Mouse (Mus musculus) MEL (cell line): Measurements from ENCODE around the gene Zic2. TPM values are rescaled to one million over a fixed set of nuclear protein-coding genes. Genes with fewer than 3 reads are reported as not detected.

ENCODE experiments used
- DNase-seq: peaks from one replicate; pipeline ENCODE4 v3.0.0; 2011; ENCODE audit warnings: low read depth, low spot score
- H3K27ac ChIP-seq: 2 replicates; pipeline ENCODE4 v1.5.1; 2012; ENCODE audit warnings: low read depth, mild to moderate bottlenecking, control low read depth, low read length, moderate library complexity; ENCODE audit not compliant: control insufficient read depth
- H3K27me3 ChIP-seq, 2 experiments: fragments of 150-350 bp in 1 of 2; sonication (generic) in 1 of 2; 2 replicates each; pipeline ENCODE4 v1.6.1; 2012; ENCODE audit warnings: low read length in 2 of 2, mild to moderate bottlenecking in 2 of 2, improper control_type of control experiment in 1 of 2, moderate library complexity in 1 of 2; ENCODE audit not compliant: insufficient read depth in 2 of 2, control insufficient read depth in 1 of 2
- H3K36me3 ChIP-seq, 2 experiments: 2 replicates each; pipeline ENCODE4 v1.6.1; 2012 to 2014; ENCODE audit warnings: low read length in 2 of 2, improper control_type of control experiment in 1 of 2, inconsistent platforms in 1 of 2, mild to moderate bottlenecking in 1 of 2; ENCODE audit not compliant: insufficient read depth in 2 of 2, control insufficient read depth in 1 of 2
- H3K4me1 ChIP-seq, 2 experiments: fragments of 150-350 bp in 1 of 2; sonication (generic) in 1 of 2; 2 replicates each; pipeline ENCODE4 v1.6.1; 2012; ENCODE audit warnings: low read length in 2 of 2, improper control_type of control experiment in 1 of 2, mild to moderate bottlenecking in 1 of 2; ENCODE audit not compliant: insufficient read depth in 2 of 2, control insufficient read depth in 1 of 2
- H3K4me3 ChIP-seq, 2 experiments: fragments of 150-350 bp in 1 of 2; sonication (generic) in 1 of 2; 2 replicates each; pipeline ENCODE4 v1.5.1; 2012; ENCODE audit warnings: low read depth in 2 of 2, low read length in 2 of 2, mild to moderate bottlenecking in 2 of 2, moderate library complexity in 2 of 2, control low read depth in 1 of 2, improper control_type of control experiment in 1 of 2; ENCODE audit not compliant: control insufficient read depth in 1 of 2, insufficient read depth in 1 of 2
- H3K79me2 ChIP-seq: 2 replicates; pipeline ENCODE4 v1.6.1; 2012; ENCODE audit warnings: mild to moderate bottlenecking, low read length, moderate library complexity; ENCODE audit not compliant: control insufficient read depth, poor library complexity, insufficient read depth
- H3K9ac ChIP-seq: 2 replicates; pipeline ENCODE4 v1.6.1; 2012; ENCODE audit warnings: low read depth, mild to moderate bottlenecking, control low read depth, low read length, moderate library complexity; ENCODE audit not compliant: control insufficient read depth, poor library complexity, severe bottlenecking
- H3K9me3 ChIP-seq: fragments of 150-350 bp; sonication (generic); replicated peaks from 2 replicates; pipeline ENCODE4 v1.6.1; 2012; ENCODE audit warnings: mild to moderate bottlenecking, low read length, improper control_type of control experiment, moderate library complexity; ENCODE audit not compliant: insufficient read depth
- CTCF ChIP-seq, 3 experiments: IDR thresholded peaks in 2 of 3; conservative IDR thresholded peaks in 1 of 3; 2 replicates each; pipeline ENCODE4 v1.5.1; 2011 to 2012; ENCODE audit warnings: low read length in 3 of 3, low read depth in 2 of 3, mild to moderate bottlenecking in 2 of 3, improper control_type of control experiment in 1 of 3, inconsistent platforms in 1 of 3, mixed read lengths in 1 of 3, moderate library complexity in 1 of 3; ENCODE audit not compliant: control insufficient read depth in 1 of 3, insufficient read depth in 1 of 3, poor library complexity in 1 of 3, severe bottlenecking in 1 of 3
- ELF1 ChIP-seq: IDR thresholded peaks from 2 replicates; pipeline ENCODE4 v1.6.1; 2014; ENCODE audit warnings: low read depth, mild to moderate bottlenecking, inconsistent platforms, low read length, improper control_type of control experiment, moderate library complexity
- EP300 ChIP-seq, 2 experiments: IDR thresholded peaks; 2 replicates each; pipeline ENCODE4 v1.6.1; 2011; ENCODE audit warnings: improper control_type of control experiment in 2 of 2, low read length in 2 of 2, low read depth in 1 of 2, mild to moderate bottlenecking in 1 of 2
- ETS1 ChIP-seq: IDR thresholded peaks from 2 replicates; pipeline ENCODE4 v1.6.1; 2012; ENCODE audit warnings: low read depth, mild to moderate bottlenecking, inconsistent platforms, low read length, improper control_type of control experiment, moderate library complexity
- GABPA ChIP-seq: IDR thresholded peaks from 2 replicates; pipeline ENCODE4 v1.6.1; 2012; ENCODE audit warnings: low read depth, mild to moderate bottlenecking, inconsistent platforms, low read length, improper control_type of control experiment, moderate library complexity
- HCFC1 ChIP-seq: IDR thresholded peaks from 2 replicates; pipeline ENCODE4 v1.6.1; 2012; ENCODE audit warnings: low read depth, mild to moderate bottlenecking, inconsistent platforms, low read length, improper control_type of control experiment, moderate library complexity
- JUND ChIP-seq: IDR thresholded peaks from 2 replicates; pipeline ENCODE4 v1.6.1; 2011; ENCODE audit warnings: low read depth, mild to moderate bottlenecking, improper control_type of control experiment, low read length
- KAT2A ChIP-seq: conservative IDR thresholded peaks from 2 replicates; pipeline ENCODE4 v1.6.1; 2012; ENCODE audit warnings: low read depth, low read length, improper control_type of control experiment, inconsistent platforms
- MAFK ChIP-seq: IDR thresholded peaks from 2 replicates; pipeline ENCODE4 v1.6.1; 2011; ENCODE audit warnings: low read depth, mild to moderate bottlenecking, low read length, improper control_type of control experiment, borderline replicate concordance
- MAX ChIP-seq: IDR thresholded peaks from 2 replicates; pipeline ENCODE4 v1.6.1; 2011; ENCODE audit warnings: low read length, improper control_type of control experiment
- MEF2A ChIP-seq: IDR thresholded peaks from 2 replicates; pipeline ENCODE4 v1.6.1; 2014; ENCODE audit warnings: low read depth, mild to moderate bottlenecking, inconsistent platforms, low read length, improper control_type of control experiment; ENCODE audit not compliant: poor library complexity, insufficient replicate concordance, severe bottlenecking; ENCODE audit errors: extremely low read depth
- MYC ChIP-seq: IDR thresholded peaks from 2 replicates; pipeline ENCODE4 v1.6.1; 2011; ENCODE audit warnings: low read depth, mild to moderate bottlenecking, low read length, improper control_type of control experiment, moderate library complexity
- NELFE ChIP-seq: IDR thresholded peaks from 2 replicates; pipeline ENCODE4 v1.6.1; 2011; ENCODE audit warnings: low read depth, low read length, improper control_type of control experiment
- NRF1 ChIP-seq: IDR thresholded peaks from 2 replicates; pipeline ENCODE4 v1.6.1; 2014; ENCODE audit warnings: low read depth, mild to moderate bottlenecking, inconsistent platforms, low read length, improper control_type of control experiment, moderate library complexity; ENCODE audit not compliant: poor library complexity, insufficient read depth, severe bottlenecking
- POLR2AphosphoS2 ChIP-seq: IDR thresholded peaks from 2 replicates; pipeline ENCODE4 v1.6.1; 2011; ENCODE audit warnings: low read length, improper control_type of control experiment
- POLR2AphosphoS5 ChIP-seq: IDR thresholded peaks from 2 replicates; pipeline ENCODE4 v1.6.1; 2012; ENCODE audit warnings: low read depth, borderline replicate concordance, mild to moderate bottlenecking, inconsistent platforms, low read length, moderate library complexity, mixed read lengths
- RCOR1 ChIP-seq: IDR thresholded peaks from 2 replicates; pipeline ENCODE4 v1.6.1; 2012; ENCODE audit warnings: low read depth, mild to moderate bottlenecking, inconsistent platforms, low read length, improper control_type of control experiment
- SMC3 ChIP-seq: IDR thresholded peaks from 2 replicates; pipeline ENCODE4 v1.6.1; 2011; ENCODE audit warnings: low read depth, low read length, improper control_type of control experiment
- TBP ChIP-seq: IDR thresholded peaks from 2 replicates; pipeline ENCODE4 v1.8.0; 2011; ENCODE audit warnings: low read depth, low read length, improper control_type of control experiment
- UBTF ChIP-seq: IDR thresholded peaks from 2 replicates; pipeline ENCODE4 v1.6.1; 2012; ENCODE audit warnings: low read depth, mild to moderate bottlenecking, inconsistent platforms, low read length, improper control_type of control experiment, moderate library complexity, borderline replicate concordance; ENCODE audit not compliant: insufficient read depth
- USF1 ChIP-seq: IDR thresholded peaks from 2 replicates; pipeline ENCODE4 v1.6.1; 2014; ENCODE audit warnings: low read depth, mild to moderate bottlenecking, inconsistent platforms, low read length, improper control_type of control experiment, moderate library complexity
- ZKSCAN1 ChIP-seq: IDR thresholded peaks from 2 replicates; pipeline ENCODE4 v1.6.1; 2012; ENCODE audit warnings: low read depth, mild to moderate bottlenecking, inconsistent platforms, low read length, improper control_type of control experiment, moderate library complexity
- ZMIZ1 ChIP-seq: IDR thresholded peaks from 2 replicates; pipeline ENCODE4 v1.6.1; 2012; ENCODE audit warnings: low read depth, mild to moderate bottlenecking, inconsistent platforms, low read length, improper control_type of control experiment, moderate library complexity
- ZNF384 ChIP-seq: IDR thresholded peaks from 2 replicates; pipeline ENCODE4 v1.6.1; 2012; ENCODE audit warnings: low read depth, mild to moderate bottlenecking, inconsistent platforms, low read length, improper control_type of control experiment
- polyA plus RNA-seq, 2 experiments: library from polyadenylated mRNA; stranded (reverse) in 1 of 2; unstranded in 1 of 2; fragments of >175 nt in 1 of 2; fragments of >200 nt in 1 of 2; gene quantifications; 2 replicates each; pipeline versions ENCODE4 v1.2.1 to v1.2.4; 2012; ENCODE audit warnings: low replicate concordance in 2 of 2, low read depth in 1 of 2; ENCODE audit not compliant: insufficient read length in 2 of 2, insufficient read depth in 1 of 2, missing spikeins in 1 of 2
- total RNA-seq: library from RNA; depleted of rRNA; stranded (reverse); fragments of 300-350 nt; gene quantifications from 2 replicates; pipeline ENCODE4 v1.2.3, GENCODE M21; 2012

Zic2 gene
- total and polyA plus RNA-seq, 3 experiments = 1.1 TPM; not detected in 2

DNA sequence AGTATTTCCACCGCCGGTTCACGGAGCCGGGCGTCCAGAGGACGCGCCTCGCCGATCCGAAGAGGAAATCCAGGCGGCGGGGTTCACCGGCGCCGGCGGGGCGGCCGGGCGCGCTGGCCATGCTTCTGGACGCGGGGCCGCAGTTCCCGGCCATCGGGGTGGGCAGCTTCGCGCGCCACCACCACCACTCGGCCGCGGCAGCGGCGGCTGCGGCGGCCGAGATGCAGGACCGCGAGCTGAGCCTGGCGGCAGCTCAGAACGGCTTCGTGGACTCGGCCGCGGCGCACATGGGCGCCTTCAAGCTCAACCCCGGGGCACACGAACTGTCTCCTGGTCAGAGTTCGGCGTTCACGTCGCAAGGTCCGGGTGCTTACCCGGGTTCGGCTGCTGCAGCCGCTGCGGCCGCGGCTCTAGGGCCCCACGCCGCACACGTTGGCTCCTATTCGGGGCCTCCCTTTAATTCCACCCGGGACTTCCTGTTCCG, 364 bp downstream of the Zic2 start:
- H3K27ac ChIP-seq = no peak overlapping the region
- no peaks in the 10 kb centered on the region for H3K27me3 ChIP-seq
- no peaks in the 10 kb centered on the region for H3K79me2 ChIP-seq
- no peaks in the 10 kb centered on the region for H3K4me1 ChIP-seq
- H3K4me3 ChIP-seq = no peak overlapping the region
- DNase-seq = no peak
- no peak overlapping the region for H3K9ac ChIP-seq
- TF ChIP-seq MAX = no peak
- TF ChIP-seq MAFK = no peak
- no peak for TF ChIP-seq ETS1
- no peak for TF ChIP-seq JUND
- TF ChIP-seq USF1 = no peak
- no peak for TF ChIP-seq POLR2AphosphoS5
- no peaks in the 10 kb centered on the region for H3K36me3 ChIP-seq
- no peaks in the 10 kb centered on the region for H3K9me3 ChIP-seq

- Histone ChIP-seq H3K27me3 (no peaks in the 10 kb centered on the region), H3K4me1 (no peaks in the 10 kb centered on the region), H3K79me2 (no peaks in the 10 kb centered on the region), H3K27ac (no peak overlapping the region), H3K9me3 (no peaks in the 10 kb centered on the region), H3K36me3 (no peaks in the 10 kb centered on the region), H3K9ac (no peak overlapping the region), H3K4me3 (no peak overlapping the region)
- TF ChIP-seq TBP (no peak), CTCF (IDR thresholded peaks at IDR 0.05 in 2 of 3, conservative IDR thresholded peaks at IDR 0.05 in 1 of 3; ENCODE audit: control insufficient read depth in 1 of 3, insufficient read depth in 1 of 3, low read depth in 2 of 3, low read length in 3 of 3, poor library complexity in 1 of 3, severe bottlenecking in 1 of 3) (no peak), HCFC1 (no peak), ZMIZ1 (no peak)
- DNase-seq = no peak
Observed at GRCm38 (mm10) chr14:122476041-122476821, 996 bp downstream of the Zic2 start.

DNA sequence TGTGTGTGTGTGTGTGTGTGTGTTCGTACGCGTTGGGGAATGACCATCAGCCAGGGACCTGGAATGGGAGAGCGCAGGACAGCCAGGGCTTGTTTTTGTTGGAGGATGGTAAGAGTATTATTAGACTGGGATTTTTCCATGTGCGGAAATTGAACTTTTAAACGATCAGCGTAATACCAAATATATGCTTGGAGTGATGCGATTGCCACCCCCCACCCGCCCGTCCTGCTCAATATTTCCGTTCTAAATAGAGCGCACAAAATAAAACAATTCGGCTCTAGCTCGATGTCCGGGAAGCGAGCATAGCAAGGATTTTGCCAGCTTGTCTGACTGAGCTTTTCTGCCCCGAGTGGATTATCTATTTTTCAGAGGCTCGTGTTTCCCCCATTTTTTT, 1.6 kb downstream of the Zic2 start:
- no peak for DNase-seq
- Histone ChIP-seq H3K27me3 (no peaks in the 10 kb centered on the region), H3K9me3 (no peaks in the 10 kb centered on the region), H3K4me1 (no peaks in the 10 kb centered on the region), H3K9ac (no peak overlapping the region), H3K79me2 (no peaks in the 10 kb centered on the region), H3K27ac (no peak overlapping the region), H3K36me3 (no peaks in the 10 kb centered on the region), H3K4me3 (no peak overlapping the region)
- no peak for TF ChIP-seq MYC
- no peak for TF ChIP-seq RCOR1
- TF ChIP-seq NELFE = no peak
- no peak for TF ChIP-seq SMC3
- no peak for TF ChIP-seq UBTF
- no peak for TF ChIP-seq TBP
- TF ChIP-seq MEF2A = no peak
- TF ChIP-seq CTCF (IDR thresholded peaks at IDR 0.05 in 2 of 3, conservative IDR thresholded peaks at IDR 0.05 in 1 of 3; ENCODE audit: control insufficient read depth in 1 of 3, insufficient read depth in 1 of 3, low read depth in 2 of 3, low read length in 3 of 3, poor library complexity in 1 of 3, severe bottlenecking in 1 of 3) = no peak
- no peak for TF ChIP-seq ELF1
- TF ChIP-seq ZKSCAN1 = no peak
- no peak for TF ChIP-seq EP300 (IDR thresholded peaks at IDR 0.05; ENCODE audit: low read depth in 1 of 2, low read length in 2 of 2)
- no peak for TF ChIP-seq POLR2AphosphoS2
- TF ChIP-seq JUND = no peak
- TF ChIP-seq KAT2A = no peak
- no peak for TF ChIP-seq GABPA
- no peak for TF ChIP-seq NRF1
- TF ChIP-seq ZNF384 = no peak
